Mouse (Mus musculus): Measurements from ENCODE around the gene Tsfm. TPM values are rescaled to one million over a fixed set of nuclear protein-coding genes. Genes with fewer than 3 reads are reported as not detected.
A peak's percentile ranks its signal among the peaks of the same experiment; 100 is the strongest.
"Not testable (repeated sequence)": the region's sequence is repeated elsewhere in the genome, so short reads cannot be mapped to it uniquely, and the experiment has no call there.

Gene Tsfm
- 96.4 and 99.7 TPM in 2 replicates for polyA plus RNA-seq (2015; fragmentation: Nextera tagmentation; extraction: Ambion mirVana)

DNA sequence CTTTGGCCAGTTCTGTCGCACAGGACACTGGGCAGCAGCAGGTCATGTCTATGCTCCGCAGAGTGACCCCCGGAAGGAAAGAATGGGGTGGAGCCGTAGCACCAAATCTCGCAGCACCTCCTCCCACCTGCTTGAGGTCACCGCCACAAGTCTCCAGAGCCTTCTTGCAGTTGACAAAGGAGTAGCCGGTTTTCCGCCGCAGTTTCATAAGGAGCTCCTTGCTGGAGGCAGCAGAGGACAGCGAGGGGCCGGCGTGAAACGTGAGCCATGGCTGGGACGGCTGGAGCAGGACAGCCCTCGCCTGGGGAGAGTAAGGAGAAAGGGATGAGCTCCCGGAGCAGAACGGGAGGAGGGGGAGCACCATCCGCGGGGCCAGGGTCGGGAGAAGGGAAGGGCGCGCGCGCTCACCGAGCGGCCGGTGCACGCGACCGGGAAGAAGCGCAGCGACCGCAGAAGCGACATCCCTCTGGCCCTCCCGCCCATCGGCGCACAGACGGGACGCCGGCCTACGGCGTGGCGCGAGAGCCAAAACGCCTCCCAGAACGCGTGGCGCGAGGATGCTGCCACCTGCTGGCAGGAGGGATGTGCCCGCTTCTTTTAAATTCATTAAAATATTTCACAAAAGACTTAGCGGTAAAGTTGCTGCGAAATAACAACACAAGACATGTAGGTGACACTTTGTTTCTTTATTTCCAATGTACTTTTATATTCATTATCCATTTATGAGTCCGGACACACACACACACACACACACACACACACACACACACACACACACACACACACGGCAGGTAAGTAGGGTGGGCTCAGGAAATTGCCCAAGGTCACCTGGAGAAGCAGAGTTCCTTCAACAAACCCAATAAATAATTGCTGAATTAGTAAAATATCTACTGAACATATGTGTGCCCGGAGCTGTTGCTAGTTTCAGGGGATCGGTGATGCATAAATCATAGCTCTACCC, at the start of gene Tsfm:
Gene Tsfm, minus strand, starts transcription at position 505 of the 961 bp plus-strand sequence.
- Histone ChIP-seq H3K9me3 (replicated peaks) (no peaks in the 10 kb centered on the region), H3K9ac (peak within 1 kb of the TSS; percentile 89), H3K27me3 (no peaks in the 10 kb centered on the region), H3K4me2 (peak within 1 kb of the TSS; percentile 85), H3K4me3 (replicated peaks) (peak within 1 kb of the TSS; percentile 95), H3K27ac (peak within 1 kb of the TSS; percentile 89), H3K4me1 (peaks cover 15% of the 10 kb centered on the region), H3K36me3 (peaks cover 39% of the 10 kb centered on the region)
- WGBS: 5% methylated on average over 56 of the region's 56 CpGs
- peak; percentile 90 for ATAC-seq (replicated peaks; ENCODE audit: low FRiP score)

DNA sequence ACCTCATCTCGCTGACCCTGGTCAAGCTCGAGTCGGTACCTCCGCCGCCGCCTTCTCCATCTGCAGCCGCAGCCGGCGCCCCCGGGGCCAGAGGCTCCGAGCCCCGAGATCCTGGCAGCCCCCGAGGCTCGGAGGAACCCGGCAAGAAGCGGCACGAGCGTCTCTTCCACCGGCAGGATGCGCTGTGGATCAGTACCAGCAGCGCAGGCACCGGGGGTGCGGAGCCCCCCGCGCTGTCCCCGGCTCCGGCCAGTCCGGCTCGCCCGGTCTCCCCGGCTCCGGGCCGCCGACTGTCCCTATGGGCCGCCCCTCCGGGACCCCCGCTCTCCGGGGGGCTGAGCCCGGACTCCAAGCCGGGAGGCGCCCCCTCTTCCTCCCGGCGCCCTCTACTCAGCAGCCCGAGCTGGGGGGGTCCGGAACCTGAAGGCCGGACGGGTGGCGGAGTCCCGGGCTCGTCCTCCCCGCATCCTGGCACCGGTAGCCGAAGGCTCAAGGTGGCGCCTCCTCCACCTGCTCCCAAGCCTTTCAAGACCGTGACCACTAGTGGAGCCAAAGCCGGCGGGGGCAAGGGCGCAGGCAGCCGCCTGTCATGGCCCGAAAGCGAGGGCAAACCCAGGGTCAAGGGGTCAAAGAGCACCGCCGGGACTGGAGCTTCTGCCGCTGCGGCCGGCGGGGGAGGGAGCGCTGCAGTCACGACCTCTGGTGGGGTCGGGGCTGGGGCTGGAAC, 49.2 kb upstream of the Tsfm start:
- no peaks in the 10 kb centered on the region for H3K36me3 ChIP-seq
- ATAC-seq (replicated peaks; ENCODE audit: low FRiP score): 0 out of 2 replicates have a peak, but pooled peaks have one; percentile 10
- peak overlapping the region; percentile 53 for H3K4me3 ChIP-seq (replicated peaks)
- H3K9me3 ChIP-seq (replicated peaks): no peaks in the 10 kb centered on the region
- WGBS: 2% methylated on average over 69 of the region's 70 CpGs
- peaks cover 99% of the 10 kb centered on the region for H3K27me3 ChIP-seq
- H3K9ac ChIP-seq: peak overlapping the region; percentile 47
- peak overlapping the region; percentile 93 for H3K4me2 ChIP-seq
- H3K27ac ChIP-seq: no peak overlapping the region
- H3K4me1 ChIP-seq: peaks cover 50% of the 10 kb centered on the region

DNA sequence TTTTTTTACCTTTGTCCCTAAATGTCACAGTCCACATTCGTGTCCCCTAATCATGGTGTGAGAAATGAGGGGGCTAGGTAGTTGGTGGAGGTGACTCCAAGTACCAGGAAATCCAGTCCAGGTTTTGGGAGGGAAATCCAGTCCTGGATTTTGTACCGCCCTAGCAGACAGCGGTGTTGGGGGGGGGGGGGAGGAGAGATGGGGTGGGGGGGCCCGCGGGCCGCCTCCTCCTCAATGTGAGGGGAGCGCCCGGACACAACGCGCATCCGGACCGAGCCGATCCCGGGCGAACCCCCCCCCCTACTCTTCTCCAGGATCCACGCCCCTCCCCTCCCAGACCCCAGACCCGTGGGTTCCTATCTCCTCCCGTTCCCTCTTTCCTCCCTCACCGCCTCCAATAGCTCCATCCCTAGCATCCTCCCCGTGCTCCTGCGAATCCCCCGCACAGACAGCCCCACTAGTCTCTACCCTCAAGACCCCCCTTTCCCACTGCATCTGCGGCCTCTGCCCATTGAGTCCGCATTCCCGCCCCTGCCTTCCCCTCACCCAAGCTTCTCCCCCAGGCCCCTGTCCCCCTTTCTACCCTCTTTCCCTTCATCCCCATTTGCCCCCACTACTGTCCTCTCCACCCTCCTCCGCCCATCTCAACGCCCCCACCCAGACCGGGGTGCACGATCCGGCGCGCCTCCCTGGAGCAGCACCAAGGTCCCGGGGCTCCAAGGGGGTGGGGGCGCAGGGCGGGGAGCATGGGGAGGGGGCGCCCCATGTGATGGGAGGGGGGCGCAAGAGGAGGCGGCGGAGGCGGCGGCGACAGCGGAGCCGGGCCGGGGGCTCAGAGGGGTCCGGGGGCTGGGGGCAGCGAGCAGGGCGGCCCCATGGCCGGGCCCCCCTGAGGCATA, 48.3 kb upstream of the Tsfm start:
- Histone ChIP-seq H3K4me1 (peaks cover 50% of the 10 kb centered on the region), H3K36me3 (no peaks in the 10 kb centered on the region), H3K9ac (peak overlapping the region; percentile 47), H3K9me3 (replicated peaks) (no peaks in the 10 kb centered on the region), H3K27me3 (peaks cover 90% of the 10 kb centered on the region), H3K4me3 (replicated peaks) (peak overlapping the region; percentile 53), H3K27ac (no peak overlapping the region), H3K4me2 (peak overlapping the region; percentile 93)
- under 1% methylated on average over 47 of the region's 49 CpGs for WGBS
- ATAC-seq (replicated peaks; ENCODE audit: low FRiP score): peak; percentile 12; the same call in 1 of the 2 replicates

DNA sequence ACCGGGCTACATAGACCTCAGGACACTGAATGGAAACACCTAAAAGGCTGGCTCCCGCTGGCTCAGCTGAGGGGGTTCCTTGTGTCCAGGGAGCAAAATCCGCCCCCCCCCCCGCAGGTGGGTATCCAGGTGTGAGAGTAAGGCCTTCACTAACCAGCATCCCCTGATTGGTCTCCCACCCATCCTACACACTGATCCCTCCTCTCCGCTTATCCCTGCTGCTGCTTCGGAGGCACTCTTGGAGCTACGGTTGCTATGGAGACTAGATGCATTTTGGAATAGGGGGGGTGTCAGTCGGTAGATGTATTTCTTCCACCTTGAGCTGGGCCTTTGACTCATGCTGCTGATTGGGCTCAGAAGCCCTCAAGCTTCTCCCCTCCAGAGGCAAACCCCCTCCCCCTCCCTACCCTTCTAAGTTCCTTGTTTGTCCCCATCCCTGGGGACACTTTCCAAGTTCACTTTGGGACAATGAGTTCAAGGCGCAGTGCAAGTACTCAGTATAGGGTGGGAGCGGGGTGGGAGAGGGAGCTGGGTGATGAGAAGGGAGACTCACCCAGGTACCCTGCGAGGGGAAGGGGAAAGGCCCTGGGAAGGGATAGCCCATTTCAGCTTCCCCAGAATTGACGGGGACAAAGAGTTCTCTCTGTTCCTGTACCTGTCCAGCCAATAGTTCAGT, 47.5 kb upstream of the Tsfm start:
- WGBS: 4% methylated on average over 12 of the region's 12 CpGs
- Histone ChIP-seq H3K4me1 (peaks cover 47% of the 10 kb centered on the region), H3K9me3 (replicated peaks) (no peaks in the 10 kb centered on the region), H3K27ac (no peak overlapping the region), H3K27me3 (peaks cover 82% of the 10 kb centered on the region), H3K4me3 (replicated peaks) (peak overlapping the region; percentile 53), H3K36me3 (no peaks in the 10 kb centered on the region), H3K4me2 (peak overlapping the region; percentile 93), H3K9ac (no peak overlapping the region)
- no peak for ATAC-seq (replicated peaks; ENCODE audit: low FRiP score)

DNA sequence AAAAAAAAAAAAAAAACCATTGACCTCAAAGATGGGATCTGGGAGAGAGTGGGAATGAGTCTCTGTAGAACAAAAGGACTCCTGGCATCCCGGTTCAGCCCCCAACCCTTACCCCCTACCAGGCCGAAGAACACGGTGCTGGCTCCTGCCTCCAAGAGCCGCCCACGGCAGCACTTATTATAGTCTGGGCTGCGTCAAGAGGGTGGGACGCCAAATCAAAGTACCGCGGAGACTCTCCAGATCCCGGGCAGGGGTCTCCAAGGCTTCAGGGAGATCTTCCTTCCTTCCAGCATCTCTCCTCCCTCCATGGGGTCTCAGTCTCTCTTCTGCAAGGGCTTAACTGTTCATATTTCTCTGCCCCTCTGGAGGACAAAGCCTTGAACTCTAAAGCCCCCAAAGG, 46.9 kb upstream of the Tsfm start:
- 6% methylated on average over 10 of the region's 10 CpGs for whole genome bisulfite sequencing
- no peak for ATAC-seq (replicated peaks; ENCODE audit: low FRiP score)
- H3K27me3 ChIP-seq: peaks cover 76% of the 10 kb centered on the region
- no peak overlapping the region for H3K9ac ChIP-seq
- peaks cover 46% of the 10 kb centered on the region for H3K4me1 ChIP-seq
- no peak overlapping the region for H3K4me2 ChIP-seq
- H3K9me3 ChIP-seq (replicated peaks): no peaks in the 10 kb centered on the region
- H3K36me3 ChIP-seq: no peaks in the 10 kb centered on the region
- H3K4me3 ChIP-seq (replicated peaks): no peak overlapping the region
- no peak overlapping the region for H3K27ac ChIP-seq

DNA sequence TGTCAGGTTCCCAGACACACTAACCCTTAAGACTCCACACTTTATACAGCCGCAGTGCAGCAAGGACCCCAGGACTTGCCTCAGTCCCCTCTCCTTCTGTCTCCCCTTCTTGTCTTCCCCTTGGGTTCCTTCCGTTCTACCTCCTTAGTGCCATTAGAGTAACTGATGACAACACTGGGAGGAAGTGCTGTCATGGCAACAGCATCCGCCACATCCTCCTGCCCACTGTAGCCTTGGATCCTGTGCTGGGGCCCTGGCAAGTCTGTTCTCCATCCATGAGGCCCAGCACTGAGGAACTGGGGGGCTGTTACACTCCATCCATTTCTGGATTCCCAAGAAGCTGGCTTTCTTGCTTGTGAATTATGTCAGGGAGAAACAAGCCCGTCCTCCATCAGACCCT, 45.4 kb upstream of the Tsfm start:
- H3K36me3 ChIP-seq: no peaks in the 10 kb centered on the region
- no peak for ATAC-seq (replicated peaks; ENCODE audit: low FRiP score)
- H3K9me3 ChIP-seq (replicated peaks): no peaks in the 10 kb centered on the region
- H3K4me1 ChIP-seq: peaks cover 36% of the 10 kb centered on the region
- no peak overlapping the region for H3K4me2 ChIP-seq
- H3K9ac ChIP-seq: no peak overlapping the region
- H3K27me3 ChIP-seq: peaks cover 62% of the 10 kb centered on the region
- H3K27ac ChIP-seq: no peak overlapping the region
- H3K4me3 ChIP-seq (replicated peaks): no peak overlapping the region
- 34% methylated on average over 4 of the region's 4 CpGs for WGBS

DNA sequence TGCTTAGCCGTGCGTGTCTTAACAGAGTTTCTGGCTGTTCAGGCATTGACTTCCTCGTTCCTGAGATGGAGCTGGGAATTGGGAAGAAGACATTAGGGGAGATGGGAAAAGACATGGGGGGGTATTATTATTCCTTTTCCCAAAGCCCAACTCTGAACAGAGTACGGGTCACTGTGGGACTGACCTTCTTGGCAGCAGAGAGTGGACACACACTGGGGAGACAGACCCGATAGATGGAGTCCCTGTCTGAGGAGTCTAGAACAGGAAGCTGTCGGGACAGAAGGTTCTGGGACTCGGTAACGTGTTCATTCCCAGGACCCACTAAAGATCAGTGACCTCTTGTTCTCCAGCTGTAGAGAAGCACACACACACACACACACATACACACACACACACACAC, 45.0 kb upstream of the Tsfm start:
- no peak overlapping the region for H3K9ac ChIP-seq
- H3K4me1 ChIP-seq: peaks cover 36% of the 10 kb centered on the region
- WGBS: 64% methylated on average over 8 of the region's 8 CpGs
- no peaks in the 10 kb centered on the region for H3K36me3 ChIP-seq
- peaks cover 58% of the 10 kb centered on the region for H3K27me3 ChIP-seq
- H3K27ac ChIP-seq: no peak overlapping the region
- no peak overlapping the region for H3K4me2 ChIP-seq
- H3K4me3 ChIP-seq (replicated peaks): no peak overlapping the region
- no peaks in the 10 kb centered on the region for H3K9me3 ChIP-seq (replicated peaks)
- ATAC-seq (replicated peaks; ENCODE audit: low FRiP score): no peak

DNA sequence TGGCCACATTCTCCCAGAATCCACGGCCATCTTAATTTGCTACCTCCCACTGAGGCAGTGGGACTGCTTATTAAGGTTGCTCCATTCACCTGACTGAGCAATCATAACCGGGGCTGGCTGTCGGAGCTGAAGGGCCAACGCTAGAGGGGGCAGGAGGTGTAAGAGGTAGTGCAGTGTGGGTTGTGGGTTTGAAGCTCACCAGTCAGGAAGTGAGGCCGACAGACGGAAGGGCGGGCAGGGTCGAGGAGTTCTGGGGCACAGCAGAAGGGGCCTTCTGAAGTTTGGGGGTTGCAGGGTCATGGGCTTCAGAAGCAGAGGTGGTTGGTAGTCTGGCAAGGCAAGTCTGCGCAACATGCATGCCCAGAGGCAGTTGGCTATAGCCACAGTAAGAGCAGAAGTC, 44.4 kb upstream of the Tsfm start, which contains the start of gene Agap2:
Gene Agap2, plus strand, starts transcription at position 205 of the 400 bp plus-strand sequence.
- no peak within 1 kb of the TSS for H3K4me2 ChIP-seq
- 63% methylated on average over 9 of the region's 9 CpGs for WGBS

DNA sequence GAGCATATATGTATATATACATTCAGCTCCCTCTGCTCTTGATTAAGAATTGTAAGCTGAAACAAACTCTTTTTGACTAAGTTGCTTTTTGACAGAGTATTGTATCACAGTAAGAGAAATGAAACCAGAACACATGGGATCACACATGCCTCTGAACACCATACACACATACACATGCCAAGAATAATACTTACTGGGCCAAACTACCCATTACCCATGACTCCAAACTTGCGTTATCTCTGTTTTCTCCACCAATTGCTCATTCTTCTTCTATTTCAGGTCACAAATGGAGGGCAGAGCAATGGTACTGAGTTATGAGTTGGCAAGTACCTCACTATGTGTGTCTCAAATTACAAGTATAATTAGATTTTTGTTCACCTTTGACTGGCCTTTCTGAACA, 43.3 kb upstream of the Tsfm start:
- Histone ChIP-seq H3K27me3 (peaks cover 41% of the 10 kb centered on the region), H3K4me1 (peaks cover 26% of the 10 kb centered on the region), H3K9me3 (replicated peaks) (no peaks in the 10 kb centered on the region), H3K36me3 (no peaks in the 10 kb centered on the region; the same call in 1 of the 2 replicates), H3K4me2 (no peak overlapping the region), H3K27ac (no peak overlapping the region), H3K9ac (no peak overlapping the region), H3K4me3 (replicated peaks) (no peak overlapping the region)
- WGBS: 84% methylated on average over 1 of the region's 1 CpGs
- ATAC-seq (replicated peaks; ENCODE audit: low FRiP score): no peak

More for the DNA sequence above, 44.4 kb upstream of the Tsfm start, which contains the start of gene Agap2:
- H3K27me3 ChIP-seq: peaks cover 52% of the 10 kb centered on the region
- no peak for ATAC-seq (replicated peaks; ENCODE audit: low FRiP score)
- H3K4me3 ChIP-seq (replicated peaks): no peak within 1 kb of the TSS
- no peak within 1 kb of the TSS for H3K27ac ChIP-seq
- H3K9ac ChIP-seq: no peak within 1 kb of the TSS
- H3K36me3 ChIP-seq: no peaks in the 10 kb centered on the region
- H3K4me1 ChIP-seq: peaks cover 30% of the 10 kb centered on the region
- no peaks in the 10 kb centered on the region for H3K9me3 ChIP-seq (replicated peaks)

DNA sequence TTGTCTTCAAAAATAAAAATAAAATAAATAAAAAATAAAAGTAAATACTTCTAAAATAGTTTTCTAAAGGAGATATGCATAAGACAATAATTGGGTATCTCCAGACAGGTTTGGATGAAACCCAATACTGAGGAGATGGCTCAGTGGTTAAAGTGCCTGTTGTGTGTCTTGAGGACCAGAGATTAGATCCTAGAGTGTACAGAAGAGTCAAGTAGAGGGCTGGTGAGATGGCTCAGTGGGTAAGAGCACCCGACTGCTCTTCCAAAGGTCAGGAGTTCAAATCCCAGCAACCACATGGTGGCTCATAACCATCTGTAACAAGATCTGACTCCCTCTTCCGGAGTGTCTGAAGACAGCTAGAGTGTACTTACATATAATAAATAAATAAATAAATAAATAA, 42.3 kb upstream of the Tsfm start:
- H3K27ac ChIP-seq; H3K9me3 ChIP-seq (replicated peaks); H3K4me2 ChIP-seq; H3K4me3 ChIP-seq (replicated peaks); H3K36me3 ChIP-seq; H3K9ac ChIP-seq; ATAC-seq (replicated peaks; ENCODE audit: low FRiP score): not testable (repeated sequence)
- peaks cover 26% of the 10 kb centered on the region for H3K4me1 ChIP-seq
- peaks cover 31% of the 10 kb centered on the region for H3K27me3 ChIP-seq
- 66% methylated on average over 2 of the region's 2 CpGs for WGBS

DNA sequence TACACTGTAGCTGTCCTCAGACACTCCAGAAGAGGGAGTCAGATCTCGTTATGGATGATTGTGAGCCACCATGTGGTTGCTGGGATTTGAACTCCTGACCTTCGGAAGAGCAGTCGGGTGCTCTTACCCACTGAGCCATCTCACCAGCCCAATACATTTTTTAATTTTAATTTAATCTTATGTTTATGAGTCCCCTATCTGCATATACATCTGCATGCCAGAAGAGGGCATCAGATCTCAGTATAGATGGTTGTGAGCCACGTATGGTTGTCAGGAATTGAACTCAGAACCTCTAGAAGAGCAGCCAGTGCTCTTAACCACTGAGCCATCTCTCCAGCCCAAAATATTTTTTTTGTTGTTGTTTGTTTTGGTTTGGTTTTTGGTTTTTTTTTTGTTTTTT, 41.6 kb upstream of the Tsfm start:
- 85% methylated on average over 4 of the region's 4 CpGs for WGBS
- ATAC-seq (replicated peaks; ENCODE audit: low FRiP score); H3K4me2 ChIP-seq; H3K4me3 ChIP-seq (replicated peaks); H3K9ac ChIP-seq; H3K27ac ChIP-seq; H3K9me3 ChIP-seq (replicated peaks): not testable (repeated sequence)
- Histone ChIP-seq H3K27me3 (peaks cover 24% of the 10 kb centered on the region), H3K36me3 (peaks cover 16% of the 10 kb centered on the region), H3K4me1 (peaks cover 25% of the 10 kb centered on the region)
